Mouse (Mus musculus): ENCODE results near the gene Flvcr2. TPM values are rescaled to one million over a fixed set of nuclear protein-coding genes. Genes with fewer than 3 reads are reported as not detected.

The Flvcr2 gene
- polyA plus RNA-seq, 1 experiment from 2014 or later, result 5.2 TPM

DNA sequence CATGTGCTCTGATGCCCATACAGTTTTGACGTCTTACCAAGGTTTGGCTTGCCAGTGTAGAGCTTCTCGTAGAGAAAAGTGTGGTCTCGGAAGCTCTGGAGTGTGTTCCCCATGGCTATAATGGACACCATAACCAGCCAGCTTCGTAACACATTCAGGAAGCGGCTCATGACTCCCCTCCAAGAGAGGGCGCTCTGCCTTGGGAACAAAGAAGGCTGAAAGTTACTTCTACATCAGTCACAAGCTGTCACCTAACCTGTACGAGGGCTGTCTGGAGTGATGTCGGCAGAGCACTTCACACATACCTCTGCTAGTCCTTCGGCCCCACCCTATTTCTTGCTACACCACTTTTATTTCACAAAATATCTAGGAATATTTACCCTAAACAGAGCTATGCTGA lies 75.7 kb downstream of the Flvcr2 start:
- Histone ChIP-seq H3K36me3 (peaks cover 28% of the 10 kb centered on the region), H3K4me3 (no peak overlapping the region), H3K9me3 (no peaks in the 10 kb centered on the region), H3K9ac (no peak overlapping the region), H3K27ac (no peak overlapping the region), H3K4me1 (replicated peaks) (peaks cover 28% of the 10 kb centered on the region), H3K27me3 (no peaks in the 10 kb centered on the region), H3K4me2 (no peak overlapping the region)
- 76% methylated on average over 9 of the region's 9 CpGs for WGBS
- no peak for ATAC-seq (ENCODE audit: low FRiP score)

DNA sequence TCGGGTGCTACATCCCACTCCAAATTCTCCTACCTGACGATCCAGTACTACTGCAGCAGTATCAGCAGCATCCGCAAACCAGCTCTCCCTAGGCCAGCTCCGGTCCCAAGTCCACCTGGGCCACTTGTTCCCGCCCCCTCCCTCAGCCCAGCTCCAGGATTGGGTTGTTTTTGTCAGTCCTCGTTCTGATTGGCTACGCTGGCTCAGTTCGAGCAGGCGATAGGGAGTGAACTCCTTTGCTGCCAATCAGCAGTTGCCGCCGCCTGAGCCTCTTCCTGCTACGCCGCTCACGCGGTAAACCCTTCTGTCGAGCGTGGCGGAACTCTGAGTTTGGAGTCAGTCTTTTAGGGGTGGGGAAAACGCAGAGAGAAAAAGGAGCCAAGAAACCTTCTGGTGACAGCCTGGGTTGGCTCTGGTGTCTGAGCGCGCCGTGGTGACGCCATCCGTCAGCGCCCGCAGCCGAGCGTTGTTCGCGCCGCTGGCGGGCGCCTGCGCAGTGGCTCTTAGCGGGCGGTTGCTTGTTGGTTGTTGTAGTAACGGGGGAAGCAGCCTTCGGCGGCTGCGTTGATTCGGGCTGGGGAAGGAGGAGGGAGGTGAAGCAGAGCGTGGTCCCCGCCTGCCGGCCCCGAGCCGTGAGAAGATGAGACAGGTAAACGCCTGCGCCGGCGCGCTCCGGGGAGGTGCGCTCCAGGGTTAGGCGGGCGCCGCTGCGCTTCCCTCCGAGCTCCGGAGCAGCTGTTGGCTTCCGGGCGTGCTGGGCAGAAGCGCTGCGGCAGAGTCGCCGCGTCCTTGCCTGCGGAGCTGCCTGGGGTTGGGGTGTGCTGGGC lies 78.3 kb downstream of the Flvcr2 start, which contains the start of the genes Erg28 and Ttll5:
Gene Erg28 (minus strand): TSS at position 113 of the 827 bp plus-strand sequence.
Gene Ttll5 (plus strand): TSS at position 222 of the 827 bp plus-strand sequence.
- H3K9me3 ChIP-seq, result no peaks in the 10 kb centered on the region
- peak within 1 kb of the TSS; percentile 87 for H3K4me2 ChIP-seq
- WGBS, result under 1% methylated on average over 67 of the region's 67 CpGs
- H3K4me3 ChIP-seq, result peak within 1 kb of the TSS; percentile 80
- peaks cover 17% of the 10 kb centered on the region for H3K36me3 ChIP-seq
- ATAC-seq (ENCODE audit: low FRiP score), result peak; percentile 99
- H3K9ac ChIP-seq, result peak within 1 kb of the TSS; percentile 83
- no peaks in the 10 kb centered on the region for H3K27me3 ChIP-seq
- peaks cover 25% of the 10 kb centered on the region for H3K4me1 ChIP-seq (replicated peaks)
- peak within 1 kb of the TSS; percentile 94 for H3K27ac ChIP-seq

DNA sequence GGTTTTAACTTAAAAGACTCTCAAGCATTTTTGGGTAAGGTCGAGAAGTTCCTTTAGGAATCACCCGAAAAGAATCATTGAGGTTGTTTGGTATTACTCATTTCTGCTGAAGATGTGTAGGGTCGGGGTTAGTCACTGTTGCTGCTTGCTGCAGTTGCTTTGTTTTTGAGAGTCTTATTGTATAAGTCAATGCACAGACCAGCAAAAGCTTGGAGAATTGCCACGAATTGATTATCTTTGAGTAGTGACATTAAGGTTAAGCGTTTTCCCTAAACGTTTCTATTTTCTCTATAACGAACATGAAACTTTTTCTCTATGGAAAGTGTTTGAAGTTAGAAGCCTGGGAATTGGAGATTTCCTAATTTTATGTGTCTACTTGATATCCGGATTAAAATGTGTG lies 79.0 kb downstream of the Flvcr2 start:
- Histone ChIP-seq H3K4me2 (peak overlapping the region; percentile 71), H3K27me3 (no peaks in the 10 kb centered on the region), H3K9ac (peak overlapping the region; percentile 83), H3K36me3 (peaks cover 20% of the 10 kb centered on the region), H3K9me3 (no peaks in the 10 kb centered on the region), H3K4me1 (replicated peaks) (peaks cover 25% of the 10 kb centered on the region), H3K27ac (peak overlapping the region; percentile 94), H3K4me3 (peak overlapping the region; percentile 80)
- no peak for ATAC-seq (ENCODE audit: low FRiP score)
- 10% methylated on average over 8 of the region's 8 CpGs for WGBS

DNA sequence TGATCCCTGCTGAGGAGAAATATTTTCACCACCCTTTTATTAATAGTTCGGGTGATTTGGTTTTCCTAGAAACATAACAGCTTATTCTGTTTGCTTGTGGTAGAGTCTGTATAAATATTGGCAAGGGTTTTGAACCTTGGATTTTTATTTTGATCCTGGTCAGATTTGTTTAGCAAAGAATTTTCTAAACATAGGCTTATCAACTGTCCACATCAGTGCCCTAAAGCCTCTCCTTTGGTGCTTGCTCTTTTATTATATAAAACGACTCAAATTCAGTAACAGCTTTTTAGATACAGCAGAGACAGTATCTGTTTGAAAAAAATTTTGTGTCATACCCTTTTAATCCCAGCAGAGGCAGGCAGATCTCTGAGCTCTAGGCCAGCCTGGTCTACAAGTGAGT lies 79.5 kb downstream of the Flvcr2 start:
- peak overlapping the region; percentile 71 for H3K4me2 ChIP-seq
- no peaks in the 10 kb centered on the region for H3K9me3 ChIP-seq
- no peaks in the 10 kb centered on the region for H3K27me3 ChIP-seq
- H3K4me3 ChIP-seq, result peak overlapping the region; percentile 80; the same call in 1 of the 2 replicates
- peaks cover 20% of the 10 kb centered on the region for H3K36me3 ChIP-seq
- no peak overlapping the region for H3K27ac ChIP-seq
- 77% methylated on average over 2 of the region's 2 CpGs for WGBS
- no peak overlapping the region for H3K9ac ChIP-seq
- no peak for ATAC-seq (ENCODE audit: low FRiP score)
- peaks cover 25% of the 10 kb centered on the region for H3K4me1 ChIP-seq (replicated peaks)

DNA sequence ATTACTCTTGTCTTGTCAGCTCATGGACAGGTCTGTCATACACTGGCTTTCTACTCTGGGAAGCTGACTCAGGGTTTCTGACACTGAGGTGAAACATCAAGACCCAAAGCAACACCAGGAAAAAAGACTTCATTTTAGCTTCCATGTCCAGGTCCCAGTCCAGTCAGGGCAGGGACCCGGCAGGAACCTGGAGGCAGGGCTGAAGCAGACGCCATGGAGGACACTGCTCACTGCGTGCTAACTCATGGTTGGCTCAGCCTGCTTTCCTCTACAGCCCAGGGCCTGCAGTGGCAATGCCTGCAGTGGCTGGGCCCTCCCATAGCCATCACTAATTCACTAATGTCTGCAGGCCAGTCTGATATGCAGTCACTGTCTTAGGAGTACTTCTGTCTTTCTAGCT lies 82.5 kb downstream of the Flvcr2 start:
- peaks cover 31% of the 10 kb centered on the region for H3K36me3 ChIP-seq
- no peak overlapping the region for H3K27ac ChIP-seq
- no peaks in the 10 kb centered on the region for H3K9me3 ChIP-seq
- 90% methylated on average over 3 of the region's 3 CpGs for whole genome bisulfite sequencing
- no peak overlapping the region for H3K4me2 ChIP-seq
- no peaks in the 10 kb centered on the region for H3K27me3 ChIP-seq
- no peak overlapping the region for H3K4me3 ChIP-seq
- peaks cover 6% of the 10 kb centered on the region for H3K4me1 ChIP-seq (replicated peaks)
- ATAC-seq (ENCODE audit: low FRiP score), result no peak
- no peak overlapping the region for H3K9ac ChIP-seq

DNA sequence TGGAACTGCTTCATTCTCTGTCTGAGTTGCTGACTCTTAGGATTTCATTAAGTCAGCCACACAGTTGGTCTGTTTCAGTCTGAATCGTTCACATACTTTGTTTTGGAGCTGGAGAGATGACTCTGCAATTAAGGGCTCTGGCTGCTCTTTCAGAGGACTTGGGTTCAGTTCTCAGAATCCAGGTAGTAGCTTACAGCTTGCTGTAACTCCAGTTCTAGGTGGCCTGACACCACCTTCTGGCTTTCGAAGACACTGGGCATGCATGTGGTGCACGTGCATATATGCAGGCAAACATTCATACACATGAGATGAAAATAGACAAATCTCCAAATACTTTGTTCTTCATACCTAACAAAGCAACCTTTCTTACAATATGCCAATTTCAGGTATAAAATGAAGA lies 83.5 kb downstream of the Flvcr2 start:
- Histone ChIP-seq H3K9ac (no peak overlapping the region), H3K27ac (no peak overlapping the region), H3K4me3 (no peak overlapping the region), H3K9me3 (no peaks in the 10 kb centered on the region), H3K27me3 (no peaks in the 10 kb centered on the region), H3K4me2 (no peak overlapping the region), H3K36me3 (peaks cover 38% of the 10 kb centered on the region), H3K4me1 (replicated peaks) (peaks cover 3% of the 10 kb centered on the region; the same call in 1 of the 2 replicates)
- 94% methylated on average over 3 of the region's 3 CpGs for whole genome bisulfite sequencing
- no peak for ATAC-seq (ENCODE audit: low FRiP score)

DNA sequence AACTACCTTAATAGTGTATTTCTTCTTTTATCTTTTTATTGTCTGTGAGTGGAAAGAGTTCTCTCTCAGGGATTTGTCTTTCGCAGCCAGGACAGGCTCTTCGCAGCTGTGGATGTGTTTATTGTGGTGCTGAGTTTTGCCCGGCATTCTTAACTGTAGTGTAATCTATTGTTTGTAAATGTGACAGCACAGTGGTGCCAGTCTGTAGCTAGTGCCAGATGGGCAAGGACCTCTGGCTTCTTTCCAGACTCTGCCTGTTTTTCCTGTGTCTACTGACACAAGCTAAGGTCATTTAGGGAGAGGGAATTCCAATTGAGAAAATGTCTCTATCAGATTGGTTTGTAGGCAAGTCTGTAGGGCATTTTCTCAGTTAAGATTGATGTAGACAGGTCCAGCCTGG lies 84.4 kb downstream of the Flvcr2 start:
- no peak for ATAC-seq (ENCODE audit: low FRiP score)
- Histone ChIP-seq H3K27ac (no peak overlapping the region), H3K4me3 (no peak overlapping the region), H3K36me3 (peaks cover 39% of the 10 kb centered on the region), H3K9ac (no peak overlapping the region), H3K27me3 (no peaks in the 10 kb centered on the region), H3K4me1 (replicated peaks) (peaks cover 3% of the 10 kb centered on the region; the same call in 1 of the 2 replicates), H3K9me3 (no peaks in the 10 kb centered on the region), H3K4me2 (no peak overlapping the region)
- 87% methylated on average over 3 of the region's 3 CpGs for WGBS

DNA sequence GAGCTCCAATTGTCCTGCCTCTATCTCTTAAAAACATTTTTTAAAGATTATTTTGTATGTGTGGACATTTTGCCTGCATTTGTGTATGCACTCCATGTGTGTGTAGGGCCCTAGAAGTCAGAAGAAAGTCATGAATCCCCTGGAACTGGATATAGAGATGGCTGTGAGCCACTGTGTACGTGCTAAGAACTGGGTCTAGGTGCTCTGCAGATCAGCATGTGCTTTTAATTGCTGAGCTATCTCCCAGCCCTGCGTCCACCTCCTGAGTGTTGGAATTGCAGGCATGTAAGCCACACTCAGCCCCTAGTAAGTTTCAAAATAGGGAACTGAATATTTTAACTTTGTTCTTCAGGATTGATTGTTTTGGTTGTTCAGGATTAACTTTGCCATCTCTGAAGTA lies 88.2 kb downstream of the Flvcr2 start:
- H3K9ac ChIP-seq, result no peak overlapping the region
- no peaks in the 10 kb centered on the region for H3K27me3 ChIP-seq
- no peaks in the 10 kb centered on the region for H3K4me1 ChIP-seq (replicated peaks)
- H3K27ac ChIP-seq, result no peak overlapping the region
- 94% methylated on average over 2 of the region's 2 CpGs for WGBS
- H3K4me3 ChIP-seq, result no peak overlapping the region
- H3K4me2 ChIP-seq, result no peak overlapping the region
- no peak for ATAC-seq (ENCODE audit: low FRiP score)
- H3K9me3 ChIP-seq, result no peaks in the 10 kb centered on the region
- peaks cover 30% of the 10 kb centered on the region for H3K36me3 ChIP-seq

DNA sequence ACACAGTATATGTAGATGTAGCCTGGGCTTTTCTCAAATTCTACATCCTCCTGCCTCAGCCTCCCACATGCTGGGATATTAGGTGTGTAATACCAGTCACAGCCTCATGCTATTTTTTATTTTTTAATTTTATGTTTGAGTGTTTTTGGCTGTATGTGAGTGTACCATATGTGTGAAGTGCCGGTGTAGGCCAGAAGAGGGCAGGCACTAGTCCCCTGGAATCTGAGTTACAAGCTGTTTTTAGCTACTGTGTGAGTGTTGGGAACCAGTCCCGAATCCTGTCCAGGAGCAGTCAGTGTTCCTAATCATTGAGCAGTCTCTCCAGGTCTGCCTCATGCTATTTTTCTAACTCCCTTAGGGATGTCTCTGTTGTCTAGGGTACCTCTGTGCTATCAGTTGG lies 91.4 kb downstream of the Flvcr2 start:
- Histone ChIP-seq H3K9ac (no peak overlapping the region), H3K27ac (no peak overlapping the region), H3K4me3 (no peak overlapping the region), H3K9me3 (no peaks in the 10 kb centered on the region), H3K27me3 (no peaks in the 10 kb centered on the region), H3K4me2 (no peak overlapping the region), H3K36me3 (peaks cover 18% of the 10 kb centered on the region), H3K4me1 (replicated peaks) (no peaks in the 10 kb centered on the region)
- no peak for ATAC-seq (ENCODE audit: low FRiP score)
- 93% methylated on average over 2 of the region's 2 CpGs for WGBS

DNA sequence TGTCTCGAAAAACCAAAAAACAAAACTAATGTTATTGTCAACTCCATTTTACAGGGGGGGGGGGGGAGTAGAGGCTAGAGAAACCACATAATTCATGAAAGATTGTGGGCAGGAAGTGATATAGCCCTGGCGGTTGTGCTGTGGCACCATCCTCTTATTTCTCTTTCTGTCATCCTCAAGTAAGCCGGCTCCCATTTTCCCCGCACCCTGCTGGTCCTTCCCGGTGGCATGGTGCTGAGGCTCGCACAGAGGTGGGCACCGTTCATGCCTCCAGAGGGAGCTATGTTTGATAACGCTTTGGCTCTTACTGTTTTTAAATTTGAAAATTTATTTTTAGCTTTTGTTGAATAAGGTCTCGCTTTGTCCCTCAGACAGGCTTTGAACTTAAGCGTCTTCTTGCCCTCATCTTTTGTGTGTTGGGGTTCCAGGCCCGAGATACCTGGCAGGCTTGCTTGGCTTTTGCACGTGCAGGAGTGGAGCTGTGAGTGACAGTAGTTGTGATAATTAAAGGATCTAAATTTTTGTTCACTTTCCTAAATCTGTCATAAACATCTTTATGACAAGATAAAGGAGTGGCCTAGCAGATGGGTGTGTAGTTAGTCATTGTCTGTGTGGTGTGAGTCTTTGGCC lies 93.1 kb downstream of the Flvcr2 start:
- no peaks in the 10 kb centered on the region for H3K27me3 ChIP-seq
- no peaks in the 10 kb centered on the region for H3K4me1 ChIP-seq (replicated peaks)
- no peak overlapping the region for H3K4me2 ChIP-seq
- H3K36me3 ChIP-seq, result peaks cover 20% of the 10 kb centered on the region
- no peak overlapping the region for H3K4me3 ChIP-seq
- WGBS, result 93% methylated on average over 12 of the region's 12 CpGs
- H3K9ac ChIP-seq, result no peak overlapping the region
- ATAC-seq (ENCODE audit: low FRiP score), result no peak
- H3K27ac ChIP-seq, result no peak overlapping the region
- no peaks in the 10 kb centered on the region for H3K9me3 ChIP-seq

DNA sequence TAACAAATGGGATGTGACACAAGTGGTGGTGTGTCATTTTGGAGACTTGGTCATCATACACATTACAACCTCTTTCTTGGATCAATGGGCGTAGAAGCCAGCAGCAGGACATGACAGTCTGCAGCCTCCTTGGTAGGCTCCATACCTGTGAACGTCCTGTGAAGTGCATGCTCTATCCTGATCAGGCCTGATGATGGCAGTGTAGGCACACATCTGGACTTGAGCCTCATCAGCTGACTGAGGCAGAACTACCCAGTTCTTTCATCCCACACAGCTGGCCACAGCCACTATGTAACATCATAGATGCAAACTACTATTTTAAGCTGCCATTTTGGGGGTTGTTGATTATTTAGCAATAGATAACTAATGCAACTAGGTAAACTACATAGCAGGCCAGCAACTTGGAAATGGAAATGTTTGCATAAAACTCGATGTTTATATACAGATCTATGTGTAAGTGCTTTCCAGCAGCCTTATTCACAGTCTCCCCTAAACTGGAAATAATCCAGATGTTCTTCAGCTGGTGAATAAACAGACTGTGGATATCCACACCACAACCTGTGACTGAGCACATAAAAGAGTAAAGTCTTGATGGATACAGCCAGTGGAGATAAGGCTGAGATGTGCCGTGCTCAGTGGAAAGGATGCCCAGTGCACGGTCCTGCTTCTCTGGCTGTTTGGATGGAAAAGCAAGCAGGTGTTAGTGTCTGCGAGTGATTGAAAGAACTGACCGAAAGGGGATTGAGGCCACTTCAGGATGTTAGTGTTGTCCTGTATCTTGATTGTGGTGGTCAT lies 102.0 kb downstream of the Flvcr2 start:
- no peak for ATAC-seq (ENCODE audit: low FRiP score)
- H3K4me3 ChIP-seq, result no peak overlapping the region
- 87% methylated on average over 7 of the region's 7 CpGs for WGBS

DNA sequence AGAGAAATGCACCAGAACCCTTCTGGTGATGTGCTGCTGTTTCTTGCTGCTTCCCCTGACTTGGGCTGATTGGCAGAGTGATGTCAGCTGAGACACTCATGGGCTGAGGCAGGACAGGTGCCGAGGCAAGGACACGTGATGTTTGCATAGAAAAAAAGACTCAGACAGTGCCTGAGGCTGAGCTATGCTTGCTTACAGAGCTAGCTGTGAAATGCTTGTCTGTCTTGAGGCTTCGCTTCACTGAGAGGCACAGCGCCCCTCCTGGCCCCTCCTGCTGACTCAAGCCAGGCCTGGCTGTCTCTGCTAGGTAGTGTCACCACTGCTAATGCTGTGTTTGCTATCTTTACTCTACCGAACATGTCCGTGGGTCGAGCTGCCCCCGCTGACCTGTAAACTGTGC lies 104.3 kb downstream of the Flvcr2 start:
- no peak overlapping the region for H3K9ac ChIP-seq
- no peaks in the 10 kb centered on the region for H3K27me3 ChIP-seq
- peaks cover 20% of the 10 kb centered on the region for H3K36me3 ChIP-seq
- 79% methylated on average over 8 of the region's 8 CpGs for WGBS
- no peaks in the 10 kb centered on the region for H3K9me3 ChIP-seq
- no peak for ATAC-seq (ENCODE audit: low FRiP score)
- no peak overlapping the region for H3K4me2 ChIP-seq
- H3K4me1 ChIP-seq (replicated peaks), result no peaks in the 10 kb centered on the region
- no peak overlapping the region for H3K4me3 ChIP-seq
- no peak overlapping the region for H3K27ac ChIP-seq

More for the DNA sequence above, 102.0 kb downstream of the Flvcr2 start:
- H3K36me3 ChIP-seq, result peaks cover 25% of the 10 kb centered on the region
- H3K4me1 ChIP-seq (replicated peaks), result no peaks in the 10 kb centered on the region
- H3K9me3 ChIP-seq, result no peaks in the 10 kb centered on the region
- no peak overlapping the region for H3K27ac ChIP-seq
- H3K27me3 ChIP-seq, result no peaks in the 10 kb centered on the region
- no peak overlapping the region for H3K4me2 ChIP-seq
- H3K9ac ChIP-seq, result no peak overlapping the region
